Mouse (Mus musculus) hindbrain, embryonic 14.5 days (tissue): Measurements from ENCODE around the gene Inpp5d. TPM values are rescaled to one million over a fixed set of nuclear protein-coding genes. Genes with fewer than 3 reads are reported as not detected.

Experiments
- ATAC-seq: fragments of 200-750 bp; cut with Nextera tagmentation; 2 replicates; pipeline ENCODE4 v1.8.0; 2017; ENCODE audit warnings: moderate number of reproducible peaks, mild to moderate bottlenecking, moderate TSS enrichment, moderate library complexity; ENCODE audit not compliant: low FRiP score
- DNase-seq: peaks from one replicate; pipeline ENCODE4 v3.0.0-alpha.2; 2015; ENCODE audit warnings: low spot score
- H3K27ac ChIP-seq: fragments of 300-500 bp; sonication (generic); 2 replicates; pipeline ENCODE4 v1.5.1; 2014; ENCODE audit warnings: mild to moderate bottlenecking, moderate library complexity
- H3K27me3 ChIP-seq: fragments of 300-500 bp; sonication (generic); 2 replicates; pipeline ENCODE4 v1.6.1; 2014; ENCODE audit warnings: mild to moderate bottlenecking, low read length, mixed read lengths; ENCODE audit not compliant: control insufficient read depth, insufficient read depth
- H3K36me3 ChIP-seq: fragments of 300-500 bp; sonication (generic); replicated peaks from 2 replicates; pipeline ENCODE4 v1.6.1; 2014; ENCODE audit not compliant: control insufficient read depth, insufficient read depth
- H3K4me1 ChIP-seq: fragments of 300-500 bp; sonication (generic); replicated peaks from 2 replicates; pipeline ENCODE4 v1.6.1; 2014; ENCODE audit warnings: antibody characterized with exemption, low read length, mixed read lengths; ENCODE audit not compliant: control insufficient read depth, insufficient read depth
- H3K4me2 ChIP-seq: fragments of 300-500 bp; sonication (generic); replicated peaks from 2 replicates; pipeline ENCODE4 v1.6.1; 2014; ENCODE audit warnings: mild to moderate bottlenecking, moderate library complexity
- H3K4me3 ChIP-seq: fragments of 300-500 bp; sonication (generic); replicated peaks from 2 replicates; pipeline ENCODE4 v1.5.1; 2014; ENCODE audit warnings: mild to moderate bottlenecking, low read length
- H3K9ac ChIP-seq: fragments of 300-500 bp; sonication (generic); 2 replicates; pipeline ENCODE4 v1.6.1; 2014
- H3K9me3 ChIP-seq: fragments of 300-500 bp; sonication (generic); 2 replicates; pipeline ENCODE4 v1.6.1; 2016; ENCODE audit warnings: low read length; ENCODE audit not compliant: control insufficient read depth
- WGBS: fragments of 180-500 bp; shearing (Covaris S2); extraction: QIAGEN DNeasy Blood & Tissue Kit; methylation state at CpG from one replicate; pipeline ENCODE4 v1.1.7; 2014; 5-methylcytosine and 5-hydroxymethylcytosine counted together
- polyA plus RNA-seq: library from polyadenylated mRNA; unstranded; fragments of >200 nt; fragmentation: Nextera tagmentation; extraction: Ambion mirVana; gene quantifications from 2 replicates; pipeline ENCODE4 v1.2.1, GENCODE M21; 2014

The Inpp5d gene
- polyA plus RNA-seq, 1 experiment from 2014 or later, result 3.4 TPM

- ATAC-seq, result no peak
- Histone ChIP-seq H3K4me2 (no peak overlapping the region), H3K9ac (no peak overlapping the region), H3K4me3 (no peak overlapping the region), H3K4me1 (no peaks in the 10 kb centered on the region), H3K9me3 (no peaks in the 10 kb centered on the region), H3K27ac (no peak overlapping the region), H3K27me3 (no peaks in the 10 kb centered on the region), H3K36me3 (no peaks in the 10 kb centered on the region)
- DNase-seq, result no peak
- WGBS, result 86% methylated on average over 3 of the region's 3 CpGs
These were observed 25.9 kb upstream of the Inpp5d start for GRCm38 (mm10) chr1:87594261-87594660.

GRCm38 (mm10) chr1:87594671-87595070 is 25.4 kb upstream of the Inpp5d start:
- no peak overlapping the region for H3K9ac ChIP-seq
- 96% methylated on average over 10 of the region's 10 CpGs for WGBS
- no peak for ATAC-seq
- no peak overlapping the region for H3K4me3 ChIP-seq
- DNase-seq, result no peak
- no peaks in the 10 kb centered on the region for H3K27me3 ChIP-seq
- no peaks in the 10 kb centered on the region for H3K36me3 ChIP-seq
- H3K4me2 ChIP-seq, result no peak overlapping the region
- H3K27ac ChIP-seq, result no peak overlapping the region
- no peaks in the 10 kb centered on the region for H3K4me1 ChIP-seq
- no peaks in the 10 kb centered on the region for H3K9me3 ChIP-seq

DNA sequence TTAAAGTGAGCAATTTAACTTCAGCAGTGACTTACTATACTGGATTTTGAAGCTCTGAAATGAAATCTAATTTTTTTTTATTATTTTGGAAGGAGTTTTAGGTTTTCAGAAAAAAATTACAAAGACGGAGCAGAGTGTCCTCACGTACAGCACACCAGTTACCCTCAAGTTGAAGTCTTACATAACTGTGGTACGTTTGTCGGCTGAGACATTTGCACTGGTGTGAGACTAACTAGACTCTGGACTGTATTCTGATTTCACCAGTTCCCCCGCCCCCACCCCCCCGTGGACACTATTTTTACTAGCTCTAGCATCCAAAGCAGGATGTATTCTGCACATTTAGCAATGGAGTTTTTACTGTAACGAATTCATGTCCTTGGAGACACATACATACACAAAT is 19.6 kb upstream of the Inpp5d start:
- H3K4me3 ChIP-seq, result no peak overlapping the region
- no peak overlapping the region for H3K4me2 ChIP-seq
- H3K9me3 ChIP-seq, result no peaks in the 10 kb centered on the region
- no peaks in the 10 kb centered on the region for H3K36me3 ChIP-seq
- H3K27ac ChIP-seq, result no peak overlapping the region
- H3K4me1 ChIP-seq, result no peaks in the 10 kb centered on the region
- no peak overlapping the region for H3K9ac ChIP-seq
- no peaks in the 10 kb centered on the region for H3K27me3 ChIP-seq
- no peak for ATAC-seq
- WGBS, result 85% methylated on average over 7 of the region's 7 CpGs
- no peak for DNase-seq

DNA sequence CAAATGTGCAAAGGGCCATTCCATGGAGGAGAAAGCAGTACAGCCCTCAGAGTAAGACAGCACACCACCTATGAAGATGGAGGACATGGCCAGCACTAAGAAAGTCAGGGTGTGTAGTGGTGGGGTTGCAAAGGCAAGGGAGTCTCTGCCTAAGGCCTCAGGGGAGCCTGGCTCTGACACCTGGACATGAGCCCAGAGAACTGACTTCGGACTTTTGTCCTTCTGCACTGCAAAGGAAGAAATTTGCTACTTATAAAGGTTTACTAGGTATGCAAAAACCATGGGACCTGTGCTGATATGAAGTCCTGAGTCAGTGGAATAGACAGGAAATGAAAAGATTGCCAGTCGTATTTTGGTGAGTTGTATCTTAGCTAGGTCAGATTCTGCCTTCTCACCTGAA is 18.3 kb upstream of the Inpp5d start:
- DNase-seq, result no peak
- no peak overlapping the region for H3K27ac ChIP-seq
- WGBS, result 77% methylated on average over 2 of the region's 2 CpGs
- H3K4me3 ChIP-seq, result no peak overlapping the region
- no peaks in the 10 kb centered on the region for H3K4me1 ChIP-seq
- no peaks in the 10 kb centered on the region for H3K27me3 ChIP-seq
- H3K36me3 ChIP-seq, result no peaks in the 10 kb centered on the region
- no peak overlapping the region for H3K4me2 ChIP-seq
- ATAC-seq, result no peak
- no peaks in the 10 kb centered on the region for H3K9me3 ChIP-seq
- H3K9ac ChIP-seq, result no peak overlapping the region

DNA sequence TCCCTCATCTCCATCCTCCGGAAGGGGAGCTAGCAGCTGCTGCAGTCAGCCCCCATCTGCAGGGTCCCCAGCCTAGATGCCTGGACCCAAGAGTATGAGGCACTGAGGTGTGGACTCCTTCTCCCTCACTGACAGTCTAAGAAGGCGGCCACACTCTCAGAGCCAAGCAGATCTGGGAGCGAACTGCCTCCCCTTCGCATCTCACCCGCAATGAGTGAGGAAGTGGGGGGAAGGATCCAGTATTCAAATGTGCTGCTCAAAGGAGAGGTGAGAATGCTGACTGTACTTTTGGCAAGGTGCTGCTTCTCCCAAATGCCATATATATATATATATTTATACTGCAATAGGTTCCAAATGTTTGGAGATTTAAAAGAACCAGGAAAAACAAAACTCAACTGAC is 16.7 kb upstream of the Inpp5d start:
- no peaks in the 10 kb centered on the region for H3K4me1 ChIP-seq
- H3K9ac ChIP-seq, result no peak overlapping the region
- H3K27ac ChIP-seq, result no peak overlapping the region
- H3K36me3 ChIP-seq, result no peaks in the 10 kb centered on the region
- H3K4me3 ChIP-seq, result no peak overlapping the region
- H3K9me3 ChIP-seq, result no peaks in the 10 kb centered on the region
- H3K27me3 ChIP-seq, result no peaks in the 10 kb centered on the region
- WGBS, result 92% methylated on average over 5 of the region's 5 CpGs
- no peak for ATAC-seq
- no peak overlapping the region for H3K4me2 ChIP-seq
- DNase-seq, result no peak

DNA sequence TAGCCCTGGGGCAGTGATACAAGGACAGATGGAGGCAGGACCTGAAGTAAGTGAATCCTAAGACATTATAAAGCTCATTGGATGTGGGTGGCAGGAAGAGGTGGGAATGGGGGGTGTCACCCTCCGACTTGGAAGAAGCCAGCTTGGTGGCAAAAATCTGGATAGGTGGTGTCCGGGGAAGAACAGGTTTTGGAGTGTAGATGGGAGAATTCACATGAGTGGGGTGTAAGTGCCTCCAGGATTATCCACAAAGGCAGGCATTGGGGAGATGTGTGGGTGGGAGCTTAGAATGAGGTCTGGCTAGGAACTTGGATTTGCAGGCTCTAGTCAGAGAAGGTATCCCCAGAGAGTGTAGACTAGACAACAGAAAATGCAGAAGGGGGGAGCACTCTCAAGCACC is 14.8 kb upstream of the Inpp5d start:
- Histone ChIP-seq H3K9ac (no peak overlapping the region), H3K27ac (no peak overlapping the region), H3K4me2 (no peak overlapping the region), H3K36me3 (no peaks in the 10 kb centered on the region), H3K27me3 (no peaks in the 10 kb centered on the region), H3K9me3 (no peaks in the 10 kb centered on the region), H3K4me3 (no peak overlapping the region), H3K4me1 (no peaks in the 10 kb centered on the region)
- no peak for ATAC-seq
- 92% methylated on average over 2 of the region's 2 CpGs for WGBS
- no peak for DNase-seq

DNA sequence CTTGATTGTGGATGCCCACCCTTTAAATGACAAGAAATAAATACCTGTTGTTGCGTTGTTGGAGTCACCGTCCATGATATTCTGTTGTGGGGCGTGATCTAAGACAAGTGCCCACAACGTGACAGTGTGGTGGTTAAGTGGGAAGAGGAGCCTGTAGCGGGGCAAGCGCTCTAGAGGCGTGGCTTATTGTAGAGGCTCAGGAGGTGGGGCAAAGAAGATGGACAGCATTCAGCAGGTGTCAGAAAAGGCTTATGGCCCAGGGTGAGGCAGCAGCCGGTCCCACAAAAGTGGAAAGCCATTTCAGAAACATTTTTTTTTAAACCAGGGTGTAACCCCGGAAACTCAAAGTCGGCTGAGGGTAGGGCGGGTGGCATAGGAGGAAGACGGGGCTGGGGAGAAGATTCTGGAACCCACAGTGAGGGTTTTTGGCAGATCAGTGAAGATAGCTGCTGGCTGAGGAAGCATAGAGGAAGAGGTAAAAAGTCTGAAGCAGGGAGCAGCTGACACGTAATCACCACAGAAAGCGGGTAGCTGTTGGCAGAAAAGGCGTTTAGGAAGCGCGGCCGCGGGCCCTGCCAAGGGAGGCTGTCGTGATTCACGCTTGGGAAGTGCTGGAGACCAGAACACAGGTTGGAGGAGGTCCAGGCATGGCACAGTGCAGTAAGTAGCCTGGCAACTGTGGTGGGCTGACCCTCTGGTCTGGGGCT is 12.6 kb upstream of the Inpp5d start:
- Histone ChIP-seq H3K9me3 (no peaks in the 10 kb centered on the region), H3K4me1 (no peaks in the 10 kb centered on the region), H3K27me3 (no peaks in the 10 kb centered on the region), H3K4me3 (no peak overlapping the region), H3K9ac (no peak overlapping the region), H3K36me3 (no peaks in the 10 kb centered on the region), H3K4me2 (no peak overlapping the region), H3K27ac (peak overlapping the region; percentile 9; the same call in 1 of the 2 replicates)
- DNase-seq, result peak; percentile 69
- ATAC-seq, result peak; percentile 71; the same call in 1 of the 2 replicates
- WGBS, result 76% methylated on average over 21 of the region's 21 CpGs

DNA sequence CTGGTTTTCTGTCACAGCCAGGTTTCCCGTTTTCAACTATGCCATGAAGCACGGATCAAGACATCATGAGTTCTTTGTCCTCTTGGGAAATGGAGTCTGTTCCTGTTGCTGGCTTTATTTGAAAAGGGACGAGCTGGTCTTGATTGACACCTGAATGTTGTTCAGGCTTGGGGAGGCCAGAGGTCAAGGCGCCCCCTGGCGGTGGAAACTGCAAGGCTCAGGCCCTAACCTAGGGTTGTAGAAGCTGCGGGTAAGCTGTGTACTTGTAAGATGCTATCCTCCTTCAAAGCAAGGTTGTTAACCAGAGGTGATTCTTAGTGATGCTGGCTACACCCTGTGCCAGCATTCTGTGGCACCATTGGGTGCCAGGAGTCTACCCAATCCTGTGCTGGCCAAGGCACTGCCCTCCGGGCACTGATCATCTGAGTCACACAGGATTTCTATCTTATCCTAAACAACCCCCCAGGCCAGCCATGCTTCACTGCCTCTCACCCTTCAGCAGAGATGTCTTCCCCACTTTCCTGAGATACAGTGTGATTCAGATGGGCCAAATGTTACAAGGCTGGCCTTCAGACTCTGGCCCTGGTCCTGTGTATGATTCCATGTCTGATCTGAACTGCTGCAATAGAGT is 11.6 kb upstream of the Inpp5d start:
- H3K9me3 ChIP-seq, result no peaks in the 10 kb centered on the region
- no peaks in the 10 kb centered on the region for H3K36me3 ChIP-seq
- WGBS, result 28% methylated on average over 7 of the region's 7 CpGs
- no peak overlapping the region for H3K27ac ChIP-seq
- no peaks in the 10 kb centered on the region for H3K4me1 ChIP-seq
- H3K4me2 ChIP-seq, result no peak overlapping the region
- no peaks in the 10 kb centered on the region for H3K27me3 ChIP-seq
- no peak overlapping the region for H3K9ac ChIP-seq
- ATAC-seq (no peak), DNase-seq (peak; percentile 45)
- no peak overlapping the region for H3K4me3 ChIP-seq

DNA sequence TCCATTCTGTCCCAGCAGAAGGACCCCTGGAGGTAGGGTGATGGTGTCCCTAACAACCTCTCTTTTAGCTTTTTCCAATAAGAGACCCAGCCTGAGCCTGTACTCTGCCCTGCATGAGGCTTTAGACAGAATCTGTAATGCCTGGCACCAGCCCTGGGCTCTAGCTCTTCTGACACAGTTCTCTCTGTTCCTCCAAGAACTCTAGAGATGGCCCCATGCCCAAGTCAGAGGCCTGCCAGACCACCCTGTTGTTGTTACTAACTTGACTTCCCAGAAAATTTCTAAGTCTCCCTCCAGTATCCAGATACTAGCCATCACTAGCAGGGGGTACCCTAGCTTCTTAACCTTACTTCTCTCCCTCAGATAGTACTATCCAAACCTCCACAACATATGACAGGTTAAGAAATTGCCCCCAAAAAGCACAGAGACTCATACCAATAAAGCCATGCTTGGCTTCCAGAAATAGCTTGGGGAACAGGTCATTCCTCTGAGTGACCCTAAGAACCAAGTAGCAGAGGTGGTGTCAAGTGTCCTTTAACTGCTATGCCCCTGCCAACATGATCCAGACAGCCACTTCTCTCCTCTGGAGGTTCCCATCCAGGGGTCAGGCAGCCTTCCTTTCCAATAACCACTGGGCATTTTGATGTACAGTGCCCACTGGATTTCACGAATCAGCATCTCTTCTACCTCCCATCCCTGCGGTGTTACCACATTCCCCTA is 5.4 kb upstream of the Inpp5d start:
- H3K4me2 ChIP-seq, result no peak overlapping the region
- no peak for ATAC-seq
- no peak overlapping the region for H3K27ac ChIP-seq
- no peak overlapping the region for H3K4me3 ChIP-seq
- no peaks in the 10 kb centered on the region for H3K27me3 ChIP-seq
- no peaks in the 10 kb centered on the region for H3K36me3 ChIP-seq
- DNase-seq, result no peak
- H3K4me1 ChIP-seq, result no peaks in the 10 kb centered on the region
- 88% methylated on average over 2 of the region's 2 CpGs for WGBS
- no peaks in the 10 kb centered on the region for H3K9me3 ChIP-seq
- no peak overlapping the region for H3K9ac ChIP-seq
